Mouse (Mus musculus) intestine, postnatal 0 days (tissue): ENCODE results near the gene Tns4. TPM values are rescaled to one million over a fixed set of nuclear protein-coding genes. Genes with fewer than 3 reads are reported as not detected.
A peak's percentile ranks its signal among the peaks of the same experiment; 100 is the strongest.

Source experiments
- ATAC-seq: fragments of 200-750 bp; cut with Nextera tagmentation; 2 replicates; pipeline ENCODE4 v1.8.0; 2017; ENCODE audit warnings: mild to moderate bottlenecking, moderate TSS enrichment, moderate library complexity
- H3K27ac ChIP-seq: fragments of 300-500 bp; sonication (generic); 2 replicates; pipeline ENCODE4 v1.5.1; 2014; ENCODE audit warnings: mild to moderate bottlenecking, low read depth, low read length, moderate library complexity
- H3K27me3 ChIP-seq: fragments of 300-500 bp; sonication (generic); replicated peaks from 2 replicates; pipeline ENCODE4 v1.6.1; 2014; ENCODE audit warnings: low read length, mixed read lengths; ENCODE audit not compliant: control insufficient read depth, insufficient read depth
- H3K36me3 ChIP-seq: fragments of 300-500 bp; sonication (generic); 2 replicates; pipeline ENCODE4 v1.6.1; 2014; ENCODE audit warnings: mild to moderate bottlenecking, moderate library complexity; ENCODE audit not compliant: control insufficient read depth, insufficient read depth
- H3K4me1 ChIP-seq: fragments of 300-500 bp; sonication (generic); replicated peaks from 2 replicates; pipeline ENCODE4 v1.6.1; 2014; ENCODE audit warnings: antibody characterized with exemption, low read length, mixed read lengths; ENCODE audit not compliant: control insufficient read depth, insufficient read depth
- H3K4me2 ChIP-seq: fragments of 300-500 bp; sonication (generic); replicated peaks from 2 replicates; pipeline ENCODE4 v1.6.1; 2014; ENCODE audit warnings: low read depth, mild to moderate bottlenecking, moderate library complexity
- H3K4me3 ChIP-seq: fragments of 300-500 bp; sonication (generic); 2 replicates; pipeline ENCODE4 v1.5.1; 2014; ENCODE audit warnings: low read depth, low read length
- H3K9ac ChIP-seq: fragments of 300-500 bp; sonication (generic); 2 replicates; pipeline ENCODE4 v1.6.1; 2014; ENCODE audit warnings: mild to moderate bottlenecking, low read depth, low read length
- H3K9me3 ChIP-seq: fragments of 300-500 bp; sonication (generic); 2 replicates; pipeline ENCODE4 v1.6.1; 2016; ENCODE audit warnings: mixed run types; ENCODE audit not compliant: control insufficient read depth
- CTCF ChIP-seq: sonication (generic); IDR thresholded peaks from 2 replicates; pipeline ENCODE4 v1.5.1; 2016; ENCODE audit warnings: low read depth, mild to moderate bottlenecking, control low read depth, antibody characterized with exemption, moderate library complexity
- WGBS: fragments of 180-500 bp; shearing (Covaris S2); extraction: QIAGEN DNeasy Blood & Tissue Kit; methylation state at CpG from one replicate; pipeline ENCODE4 v1.1.7; 2014; 5-methylcytosine and 5-hydroxymethylcytosine counted together
- polyA plus RNA-seq: library from polyadenylated mRNA; unstranded; fragments of >200 nt; fragmentation: Nextera tagmentation; extraction: Ambion mirVana; gene quantifications from 2 replicates; pipeline ENCODE4 v1.2.1, GENCODE M21; 2015

Gene Tns4
- polyA plus RNA-seq, 1 experiment from 2014 or later = 0.53 TPM

DNA sequence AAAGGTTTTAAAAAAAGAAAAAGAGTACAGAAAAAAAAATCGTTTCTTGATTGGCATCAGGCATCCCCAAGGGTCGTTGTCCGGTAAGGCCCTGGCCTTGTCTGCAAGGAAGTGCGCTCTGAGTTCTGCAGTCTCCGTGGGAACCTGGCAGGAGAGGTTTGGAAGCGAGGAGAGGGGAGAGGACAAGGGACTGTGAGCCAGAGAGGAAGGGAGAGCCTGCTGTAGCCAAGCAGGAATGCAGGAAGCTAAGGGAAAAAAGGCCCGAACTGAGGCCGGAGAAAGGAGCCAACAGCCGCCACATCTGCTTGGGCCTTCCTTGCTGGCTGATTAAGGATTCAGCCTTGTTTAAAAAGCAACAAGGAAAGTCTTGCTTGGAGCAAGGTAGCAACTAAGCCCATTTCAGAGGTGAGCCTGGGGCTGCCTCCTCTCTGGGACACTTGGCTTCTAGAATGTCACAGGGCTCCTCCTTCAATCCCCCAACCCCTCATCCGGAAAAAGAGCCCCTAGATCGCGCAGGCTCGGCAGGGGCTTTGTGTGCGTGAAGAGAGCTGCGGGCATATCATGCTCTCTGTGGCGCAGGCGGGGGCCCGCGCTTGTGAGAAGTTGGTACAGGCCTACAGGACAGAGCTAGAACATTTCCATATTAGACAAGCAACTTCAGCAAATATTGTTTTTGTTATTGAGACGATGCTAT lies 31.6 kb upstream of the Tns4 start:
- no peak overlapping the region for H3K27ac ChIP-seq
- H3K27me3 ChIP-seq = no peaks in the 10 kb centered on the region
- 65% methylated on average over 20 of the region's 20 CpGs for WGBS
- no peak overlapping the region for H3K4me3 ChIP-seq
- H3K36me3 ChIP-seq = no peaks in the 10 kb centered on the region
- TF ChIP-seq CTCF = no peak
- no peak overlapping the region for H3K9ac ChIP-seq
- H3K4me1 ChIP-seq = 0 out of 2 replicates have a peak, but pooled peaks cover 1% of the 10 kb centered on the region
- no peaks in the 10 kb centered on the region for H3K9me3 ChIP-seq
- ATAC-seq = no peak
- no peak overlapping the region for H3K4me2 ChIP-seq

DNA sequence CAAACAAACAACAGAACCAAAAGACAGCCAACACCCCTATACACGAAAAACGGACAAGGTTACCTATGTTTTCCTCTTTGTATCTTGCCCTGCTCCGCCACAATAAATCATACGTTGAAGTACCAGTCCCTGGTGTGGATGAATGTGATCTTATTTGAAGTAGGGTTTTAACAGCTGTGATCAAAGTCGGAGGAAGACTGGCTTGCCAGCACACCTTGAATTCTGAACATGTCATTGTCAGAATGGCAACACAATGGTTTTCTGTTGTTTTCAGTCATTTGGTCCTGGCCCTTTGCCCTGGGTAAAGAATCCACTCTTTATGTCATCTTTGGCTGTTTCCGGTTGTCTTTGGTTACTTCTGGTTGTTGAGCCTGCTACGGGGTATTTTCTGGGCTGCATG lies 29.9 kb upstream of the Tns4 start:
- 89% methylated on average over 7 of the region's 7 CpGs for WGBS
- Histone ChIP-seq H3K4me1 (0 out of 2 replicates have a peak, but pooled peaks cover 2% of the 10 kb centered on the region), H3K36me3 (no peaks in the 10 kb centered on the region), H3K9ac (no peak overlapping the region), H3K4me2 (no peak overlapping the region), H3K4me3 (no peak overlapping the region), H3K27me3 (no peaks in the 10 kb centered on the region), H3K27ac (no peak overlapping the region), H3K9me3 (no peaks in the 10 kb centered on the region)
- TF ChIP-seq CTCF = no peak
- ATAC-seq = no peak

DNA sequence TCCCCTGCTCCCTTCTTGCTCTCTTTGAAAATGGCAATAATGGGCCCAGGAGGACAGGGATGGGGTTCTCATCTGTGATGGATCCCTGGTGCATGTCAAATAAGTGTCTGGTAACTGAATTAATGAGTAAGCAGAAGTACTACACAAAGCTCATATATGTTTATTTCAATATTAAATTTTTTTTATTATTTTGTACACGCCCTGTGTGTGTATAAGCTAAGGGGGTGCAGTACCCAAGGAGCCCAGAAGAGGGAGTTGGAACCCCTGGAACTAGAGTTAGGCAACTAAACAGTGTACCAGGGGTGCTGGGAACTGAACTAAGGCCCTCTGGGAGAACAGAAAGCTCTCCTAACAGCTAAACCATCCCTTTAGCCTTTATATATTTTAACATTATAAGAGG lies 29.3 kb upstream of the Tns4 start:
- Histone ChIP-seq H3K27ac (no peak overlapping the region), H3K36me3 (no peaks in the 10 kb centered on the region), H3K27me3 (no peaks in the 10 kb centered on the region), H3K4me1 (peaks cover 2% of the 10 kb centered on the region; the same call in 1 of the 2 replicates), H3K4me2 (no peak overlapping the region), H3K9me3 (no peaks in the 10 kb centered on the region), H3K9ac (no peak overlapping the region), H3K4me3 (no peak overlapping the region)
- 87% methylated on average over 1 of the region's 1 CpGs for WGBS
- peak; percentile 37 for TF ChIP-seq CTCF
- no peak for ATAC-seq

DNA sequence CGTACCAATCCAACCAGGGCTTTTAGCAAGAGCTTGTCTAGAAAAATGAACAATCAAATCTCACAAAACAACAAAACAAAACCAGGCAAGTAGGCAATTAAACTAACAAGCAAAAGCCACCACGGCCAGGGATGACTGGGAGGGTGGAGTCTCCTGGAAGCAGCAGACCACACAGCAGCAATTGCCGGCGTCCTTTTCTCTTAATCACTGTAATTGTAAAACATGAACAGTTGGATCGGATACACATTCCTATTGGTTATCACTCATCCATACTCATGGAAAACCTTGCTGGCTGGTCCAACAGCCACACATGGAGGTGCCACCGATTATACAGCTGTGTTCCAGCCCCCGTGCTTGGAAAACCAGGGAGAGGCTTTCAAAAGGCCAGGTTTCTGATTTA lies 28.8 kb upstream of the Tns4 start:
- no peak overlapping the region for H3K9ac ChIP-seq
- TF ChIP-seq CTCF = no peak
- ATAC-seq = no peak
- H3K4me3 ChIP-seq = no peak overlapping the region
- 91% methylated on average over 7 of the region's 7 CpGs for WGBS
- H3K27ac ChIP-seq = no peak overlapping the region
- H3K27me3 ChIP-seq = no peaks in the 10 kb centered on the region
- H3K9me3 ChIP-seq = no peaks in the 10 kb centered on the region
- peaks cover 7% of the 10 kb centered on the region; the same call in 1 of the 2 replicates for H3K4me1 ChIP-seq
- H3K4me2 ChIP-seq = no peak overlapping the region
- H3K36me3 ChIP-seq = no peaks in the 10 kb centered on the region

DNA sequence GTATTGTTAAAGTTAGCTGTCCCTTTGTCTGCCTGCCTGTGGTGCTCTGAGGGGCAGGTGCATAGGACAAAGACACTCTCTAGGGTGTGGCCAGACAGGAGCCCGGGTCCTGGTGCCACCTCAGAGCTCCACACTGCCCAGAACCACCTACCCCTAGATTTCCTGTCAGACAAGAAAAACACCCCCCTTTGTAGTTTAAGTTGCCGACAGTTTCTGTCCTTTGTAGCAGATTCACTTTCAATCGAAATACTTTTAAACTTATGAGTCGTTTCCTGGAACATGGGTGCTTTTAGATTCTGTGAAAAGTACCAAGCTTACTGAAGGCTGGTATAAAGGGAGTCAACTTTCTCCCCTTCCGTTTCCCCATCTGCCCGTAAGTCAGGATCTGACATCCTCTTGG lies 26.8 kb upstream of the Tns4 start:
- WGBS = 56% methylated on average over 6 of the region's 6 CpGs
- H3K27me3 ChIP-seq = no peaks in the 10 kb centered on the region
- no peak overlapping the region for H3K4me2 ChIP-seq
- no peak overlapping the region for H3K27ac ChIP-seq
- H3K9ac ChIP-seq = no peak overlapping the region
- no peak for TF ChIP-seq CTCF
- H3K4me1 ChIP-seq = peaks cover 11% of the 10 kb centered on the region; the same call in 1 of the 2 replicates
- H3K4me3 ChIP-seq = no peak overlapping the region
- no peak for ATAC-seq
- H3K36me3 ChIP-seq = no peaks in the 10 kb centered on the region
- H3K9me3 ChIP-seq = no peaks in the 10 kb centered on the region

DNA sequence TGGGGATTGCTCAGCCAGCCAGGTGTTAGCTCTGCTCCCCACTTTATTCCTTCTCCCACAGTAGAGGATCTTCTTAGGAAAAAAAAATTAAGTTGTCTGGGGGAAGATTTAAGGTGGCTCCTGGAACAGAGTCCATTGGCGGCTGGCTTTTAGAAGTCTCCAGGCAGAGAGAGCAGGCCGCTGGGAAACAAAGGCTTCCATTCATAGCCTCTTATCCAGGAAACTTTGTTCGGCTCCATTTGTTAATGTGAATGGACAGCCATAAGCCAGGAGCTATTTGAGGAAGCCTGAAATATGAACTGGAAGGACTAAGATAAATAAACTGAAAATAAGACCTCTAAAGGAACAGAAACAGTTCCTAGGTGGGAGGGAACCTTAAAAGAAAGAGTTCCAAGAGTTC lies 24.0 kb upstream of the Tns4 start:
- H3K9ac ChIP-seq = no peak overlapping the region
- H3K27me3 ChIP-seq = no peaks in the 10 kb centered on the region
- H3K27ac ChIP-seq = peak overlapping the region; percentile 41
- no peak overlapping the region; the same call in 1 of the 2 replicates for H3K4me2 ChIP-seq
- no peaks in the 10 kb centered on the region for H3K36me3 ChIP-seq
- H3K4me3 ChIP-seq = no peak overlapping the region
- no peaks in the 10 kb centered on the region for H3K9me3 ChIP-seq
- TF ChIP-seq CTCF = no peak
- H3K4me1 ChIP-seq = peaks cover 11% of the 10 kb centered on the region; the same call in 1 of the 2 replicates
- ATAC-seq = peak; percentile 78
- 5% methylated on average over 3 of the region's 3 CpGs for WGBS
